Mouse (Mus musculus): Measurements from ENCODE around the gene Tmem106c.

Gene Tmem106c

GRCm38 (mm10) chr15:97952889-97953189, 11.2 kb upstream of the Tmem106c start:
- no peak for DNase-seq (ENCODE audit: low read depth)

- no peak for DNase-seq (ENCODE audit: low read depth)
Measured at GRCm38 (mm10) chr15:97954671-97955070, 9.3 kb upstream of the Tmem106c start.

DNA sequence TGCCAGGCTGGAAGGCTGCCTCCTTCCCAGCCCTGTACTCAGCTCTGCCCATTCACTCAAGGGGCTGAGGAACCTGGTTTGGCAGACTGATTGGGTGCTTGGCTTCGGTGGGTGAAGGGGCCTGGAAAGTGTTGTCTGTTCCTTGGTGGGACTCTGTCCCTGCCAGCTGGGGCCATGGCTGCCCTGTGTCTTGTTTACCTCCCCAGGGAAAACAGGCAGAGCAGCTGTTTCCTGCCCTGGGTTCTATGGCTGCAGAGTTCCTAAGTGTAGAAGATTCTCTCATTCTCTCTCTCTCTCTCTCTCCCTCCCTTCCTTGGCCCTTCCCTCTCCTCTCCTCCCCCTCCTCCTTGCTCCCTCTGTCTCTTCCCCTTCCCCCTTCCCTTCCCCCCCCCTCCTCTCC, 8.7 kb upstream of the Tmem106c start:
- no peak for DNase-seq (ENCODE audit: low read depth)

DNA sequence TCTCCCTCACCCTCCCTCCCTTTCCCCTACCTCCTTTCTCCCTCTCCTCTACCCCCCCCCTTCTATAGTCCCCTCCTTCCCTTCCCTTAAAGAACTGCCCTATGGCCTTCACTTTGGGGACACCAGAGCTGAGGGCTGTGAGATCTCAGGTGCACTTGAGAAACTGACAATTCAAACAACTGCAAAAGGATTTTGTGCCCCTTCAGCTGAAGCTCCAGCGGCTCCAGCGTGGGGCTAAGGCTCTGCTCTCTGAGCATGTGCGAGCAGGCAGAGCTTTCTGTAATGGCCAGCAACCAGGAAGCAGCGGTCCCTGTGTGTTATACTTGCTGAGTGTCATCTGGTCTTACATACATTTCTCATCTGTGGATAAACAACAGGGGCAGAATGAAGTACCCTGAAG, 8.3 kb upstream of the Tmem106c start:
- DNase-seq (ENCODE audit: low read depth): no peak

- no peak for DNase-seq (ENCODE audit: low read depth)
Measured at GRCm38 (mm10) chr15:97956416-97956815, 7.6 kb upstream of the Tmem106c start.

DNA sequence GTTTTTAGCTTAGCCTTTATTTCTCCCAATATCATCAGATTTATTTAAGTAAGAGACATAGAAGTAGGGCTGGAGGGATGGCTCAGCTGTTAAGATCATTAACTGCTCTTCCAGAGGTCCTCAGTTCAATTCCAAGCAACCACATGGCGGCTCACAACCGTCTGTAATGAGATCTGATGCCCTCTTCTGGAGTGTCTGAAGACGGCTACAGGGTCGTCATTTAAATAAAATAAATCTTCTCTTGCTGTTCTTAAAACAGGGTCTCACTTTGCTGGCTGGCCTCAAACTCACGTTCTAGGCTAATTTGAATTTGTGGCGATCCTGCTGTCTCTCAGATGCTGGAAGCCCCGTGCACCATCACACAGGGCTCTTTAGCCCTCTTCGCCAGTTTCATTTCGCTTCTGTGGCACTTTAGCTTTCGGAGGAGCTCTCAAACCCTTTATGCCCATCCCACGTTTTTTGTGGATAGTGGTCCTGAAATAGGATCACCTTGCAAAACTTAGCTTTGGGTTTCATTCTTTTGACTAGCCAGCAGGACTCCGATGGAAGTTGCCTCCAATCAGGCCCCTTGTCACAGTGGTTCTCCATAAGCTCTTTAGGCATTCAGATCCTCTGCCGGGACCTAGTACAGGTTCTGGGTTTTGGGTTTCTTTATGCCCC, 541 bp upstream of the Tmem106c start:
- DNase-seq (ENCODE audit: low read depth): no peak

DNA sequence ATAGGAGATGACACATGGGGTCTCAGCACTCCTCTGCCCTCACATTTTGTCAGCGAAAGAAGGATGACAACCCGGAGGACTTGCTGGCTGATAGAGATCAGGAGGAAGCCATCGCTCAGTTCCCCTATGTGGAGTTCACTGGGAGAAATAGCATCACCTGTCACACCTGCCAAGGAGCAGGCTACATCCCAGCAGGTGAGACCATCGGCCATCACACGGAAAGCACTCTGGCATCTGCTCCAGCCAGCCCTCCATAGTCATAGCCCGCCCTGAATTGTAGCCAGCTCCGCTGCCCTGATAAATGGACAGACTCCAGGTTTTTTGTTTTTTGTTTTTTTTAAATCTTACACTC, 812 bp downstream of the Tmem106c start:
- DNase-seq (ENCODE audit: low read depth): no peak

DNA sequence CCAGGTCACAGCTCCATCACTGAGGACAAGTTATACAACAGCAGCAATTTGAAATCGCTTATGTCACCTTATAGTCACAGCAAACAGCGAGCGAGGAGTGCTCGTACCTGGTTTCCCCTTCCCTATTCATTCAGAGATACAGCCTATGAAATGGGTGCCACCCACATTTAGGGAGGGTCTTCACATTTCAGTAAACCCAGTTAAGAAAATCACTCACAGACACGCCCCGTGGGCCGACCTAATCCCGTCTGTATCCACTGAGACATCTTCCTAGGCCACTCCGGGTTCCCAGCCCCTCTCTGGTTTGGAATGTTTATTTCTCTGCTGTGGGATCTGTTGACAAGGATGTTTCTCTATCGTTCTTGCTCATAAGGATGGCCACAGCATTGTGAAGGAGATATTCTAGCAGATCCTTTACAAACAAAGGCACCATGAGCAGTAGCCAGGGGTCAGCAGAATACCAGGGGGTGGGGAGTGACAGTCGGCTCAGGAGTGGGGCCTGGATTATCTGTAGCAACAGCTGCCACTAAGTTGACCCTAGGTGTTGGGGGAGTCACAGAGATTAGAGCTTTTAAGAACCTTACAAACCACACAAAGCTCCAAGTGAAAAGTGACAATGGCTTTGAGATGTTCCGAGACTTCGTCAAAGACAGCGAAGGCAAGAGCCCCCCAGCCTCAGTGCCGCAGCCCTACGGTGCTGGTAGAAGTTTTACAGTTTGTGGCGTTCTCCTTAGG, 1.5 kb downstream of the Tmem106c start:
- no peak for DNase-seq (ENCODE audit: low read depth)

- DNase-seq (ENCODE audit: low read depth): peak; percentile 57
Measured at GRCm38 (mm10) chr15:97970299-97970698, 6.3 kb downstream of the Tmem106c start.

GRCm38 (mm10) chr15:97972580-97972979, 8.6 kb downstream of the Tmem106c start:
- DNase-seq (ENCODE audit: low read depth): no peak

DNA sequence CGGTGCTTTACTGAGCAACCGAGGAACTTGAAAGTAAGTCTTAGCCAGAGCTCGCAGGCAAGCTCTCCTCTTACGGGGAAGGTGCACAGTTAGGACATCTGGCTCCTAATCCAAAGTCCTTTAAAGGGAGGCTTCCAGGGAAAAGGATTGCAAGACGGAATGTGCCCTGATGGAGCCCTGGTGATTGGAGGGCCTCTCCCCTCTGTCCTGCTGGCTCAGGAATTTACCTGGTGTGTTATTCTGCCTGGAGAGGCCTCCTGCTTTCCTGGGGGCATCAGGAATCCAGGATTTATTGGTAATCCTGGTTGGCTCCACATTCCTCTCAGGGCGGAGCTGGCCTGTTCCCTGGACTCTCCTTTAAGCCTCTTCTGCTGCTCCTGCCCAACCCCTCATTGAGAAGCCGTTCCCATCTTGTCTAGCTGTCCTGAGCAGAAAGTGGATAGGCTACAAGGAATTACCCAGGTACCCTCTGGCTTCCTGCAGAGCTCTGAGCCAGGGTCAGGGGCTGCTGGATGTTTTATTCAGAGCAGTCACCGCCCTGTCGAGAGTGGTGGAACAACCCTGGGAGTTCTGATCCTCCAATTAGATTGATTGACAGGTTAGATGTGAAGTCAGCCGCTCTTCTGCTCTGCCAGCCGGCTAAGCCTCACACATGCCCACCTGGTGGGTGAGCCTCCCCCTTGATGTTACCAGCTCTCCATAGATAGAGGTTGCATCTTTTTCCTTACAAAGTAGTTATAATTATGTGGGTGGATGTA, 9.4 kb downstream of the Tmem106c start:
- no peak for DNase-seq (ENCODE audit: low read depth)

- DNase-seq (ENCODE audit: low read depth): no peak
Measured at GRCm38 (mm10) chr15:97981560-97981959, 17.6 kb downstream of the Tmem106c start.

DNA sequence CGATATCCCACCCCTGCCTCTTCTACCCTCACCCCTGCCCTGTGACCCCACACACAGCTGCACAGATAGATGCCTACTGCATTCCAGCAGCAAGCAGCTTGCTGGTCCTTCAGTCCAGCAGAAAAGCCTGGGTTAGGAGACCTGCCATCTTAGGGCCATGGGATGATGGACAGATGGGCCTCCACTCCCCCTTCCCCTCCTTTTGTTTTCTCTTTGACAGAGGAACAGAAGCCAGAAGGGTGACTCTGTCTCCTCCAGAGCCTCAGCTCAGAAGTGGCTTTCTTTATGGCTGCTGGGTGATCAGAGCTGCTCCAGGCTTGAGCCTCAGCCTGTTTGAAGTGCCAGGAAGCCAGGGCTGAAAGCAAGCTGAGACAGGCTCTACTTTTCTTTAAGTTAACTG, 25.5 kb downstream of the Tmem106c start:
- no peak for DNase-seq (ENCODE audit: low read depth)

DNA sequence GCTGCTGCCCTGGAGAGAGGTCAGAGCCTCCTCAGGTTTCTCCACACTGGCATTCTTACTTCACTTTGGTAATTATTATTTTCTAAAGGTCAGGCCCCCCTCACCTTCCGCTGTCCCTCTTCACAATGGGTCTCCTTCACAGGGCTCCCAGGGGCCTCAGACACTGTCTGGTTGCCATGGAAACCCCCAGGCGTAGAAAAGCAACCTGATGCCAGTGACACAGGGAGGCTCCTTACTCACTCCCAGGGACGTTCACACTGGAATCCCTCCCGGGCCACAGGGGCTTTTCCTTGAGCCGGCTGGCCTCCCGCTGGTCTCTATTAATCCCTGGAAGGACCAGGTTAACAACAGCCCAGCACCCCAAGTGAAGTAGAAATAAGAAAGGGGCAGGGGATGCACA, 26.1 kb downstream of the Tmem106c start:
- DNase-seq (ENCODE audit: low read depth): no peak

- no peak for DNase-seq (ENCODE audit: low read depth)
Measured at GRCm38 (mm10) chr15:97990721-97991120, 26.7 kb downstream of the Tmem106c start.

GRCm38 (mm10) chr15:97991285-97991895, 27.4 kb downstream of the Tmem106c start:
- DNase-seq (ENCODE audit: low read depth): no peak

GRCm38 (mm10) chr15:97992027-97992711, 28.2 kb downstream of the Tmem106c start:
- no peak for DNase-seq (ENCODE audit: low read depth)

- DNase-seq (ENCODE audit: low read depth): peak; percentile 71
Measured at GRCm38 (mm10) chr15:97992712-97993286, 28.8 kb downstream of the Tmem106c start.

DNA sequence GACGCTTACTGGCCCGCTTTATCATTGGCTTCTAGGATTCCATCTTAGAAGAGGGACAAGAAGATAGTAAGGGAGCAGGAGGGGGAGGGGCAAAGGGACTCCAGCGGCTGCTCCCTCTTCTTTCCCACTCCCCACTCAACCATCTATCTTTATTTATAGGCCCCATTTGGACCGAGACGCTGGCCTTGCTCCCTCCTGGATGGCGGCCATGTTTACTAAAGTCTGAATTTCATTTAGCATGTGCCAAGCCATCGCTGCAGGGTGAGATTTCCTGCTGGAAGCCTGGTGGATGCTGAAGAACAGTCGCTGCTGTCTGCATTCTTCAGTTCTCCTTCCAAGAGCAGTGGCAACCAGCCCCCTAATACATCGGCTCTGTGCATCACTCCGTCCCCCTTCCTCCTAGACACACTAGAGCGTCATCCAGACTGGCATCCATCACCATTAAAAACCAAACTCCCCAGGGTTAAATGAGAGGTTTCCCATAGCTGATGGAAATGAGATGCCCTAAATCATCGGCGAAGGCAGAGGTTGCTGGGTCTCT, 32.8 kb downstream of the Tmem106c start:
- no peak for DNase-seq (ENCODE audit: low read depth)

GRCm38 (mm10) chr15:97999546-97999945, 35.5 kb downstream of the Tmem106c start:
- DNase-seq (ENCODE audit: low read depth): no peak

GRCm38 (mm10) chr15:97999991-98000390, 36.0 kb downstream of the Tmem106c start:
- no peak for DNase-seq (ENCODE audit: low read depth)

All from naive thymus-derived CD4-positive, alpha-beta T cell, adult 2 months (primary cell).